Mouse (Mus musculus) spleen, adult 12 weeks (tissue): Measurements from ENCODE around the gene Ctbp2.
"Not testable (repeated sequence)": the region's sequence is repeated elsewhere in the genome, so short reads cannot be mapped to it uniquely, and the experiment has no call there.

Source experiments
- DNase-seq: peaks from one replicate; pipeline ENCODE4 v3.0.0; 2022; ENCODE audit warnings: low spot score

Gene Ctbp2

GRCm38 (mm10) chr7:133120221-133120751 lies 3.9 kb downstream of the Ctbp2 start:
- DNase-seq, result no peak

GRCm38 (mm10) chr7:133117815-133118214 lies 6.3 kb downstream of the Ctbp2 start:
- DNase-seq, result no peak

DNA sequence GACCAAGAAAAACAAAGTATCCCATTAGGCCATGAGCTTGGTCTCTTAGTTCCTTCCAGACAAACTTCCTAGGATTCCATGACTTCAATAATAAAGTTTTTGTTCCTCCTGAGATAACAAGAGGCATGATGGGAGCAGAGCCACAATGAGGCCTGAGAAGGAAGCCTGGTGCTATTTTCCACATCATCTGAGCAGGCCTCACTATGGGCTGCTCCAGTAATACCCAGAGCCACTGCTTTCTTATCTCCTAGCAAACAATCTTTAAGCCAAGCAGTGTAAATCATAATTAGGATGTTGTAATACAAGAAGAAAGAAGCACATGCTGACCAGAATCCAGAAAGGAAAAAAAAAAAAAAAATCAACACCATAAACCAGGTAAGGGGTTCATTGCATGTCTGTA lies 7.6 kb downstream of the Ctbp2 start:
- DNase-seq, result no peak

DNA sequence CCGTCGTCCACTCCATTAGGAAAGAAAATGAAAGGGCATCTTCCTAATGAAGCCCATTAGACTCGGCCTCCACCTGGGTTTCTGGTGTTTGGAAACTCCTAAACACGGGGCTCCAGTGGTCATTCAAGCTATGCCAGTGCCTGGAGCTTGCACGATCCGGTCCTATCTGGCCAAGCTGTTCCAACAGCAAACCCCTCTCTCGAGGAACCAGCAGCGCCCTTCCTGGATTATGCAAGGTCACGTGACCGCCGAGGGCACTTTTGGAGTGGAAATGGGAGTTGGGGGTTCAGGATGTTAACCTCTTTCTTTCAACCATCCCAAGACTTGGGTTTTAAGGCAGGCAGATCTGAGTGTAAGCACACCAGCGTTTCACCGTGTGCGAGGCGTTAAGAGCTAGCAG lies 8.3 kb downstream of the Ctbp2 start:
- DNase-seq, result no peak

GRCm38 (mm10) chr7:133114847-133115470 lies 9.2 kb downstream of the Ctbp2 start:
- no peak for DNase-seq

DNA sequence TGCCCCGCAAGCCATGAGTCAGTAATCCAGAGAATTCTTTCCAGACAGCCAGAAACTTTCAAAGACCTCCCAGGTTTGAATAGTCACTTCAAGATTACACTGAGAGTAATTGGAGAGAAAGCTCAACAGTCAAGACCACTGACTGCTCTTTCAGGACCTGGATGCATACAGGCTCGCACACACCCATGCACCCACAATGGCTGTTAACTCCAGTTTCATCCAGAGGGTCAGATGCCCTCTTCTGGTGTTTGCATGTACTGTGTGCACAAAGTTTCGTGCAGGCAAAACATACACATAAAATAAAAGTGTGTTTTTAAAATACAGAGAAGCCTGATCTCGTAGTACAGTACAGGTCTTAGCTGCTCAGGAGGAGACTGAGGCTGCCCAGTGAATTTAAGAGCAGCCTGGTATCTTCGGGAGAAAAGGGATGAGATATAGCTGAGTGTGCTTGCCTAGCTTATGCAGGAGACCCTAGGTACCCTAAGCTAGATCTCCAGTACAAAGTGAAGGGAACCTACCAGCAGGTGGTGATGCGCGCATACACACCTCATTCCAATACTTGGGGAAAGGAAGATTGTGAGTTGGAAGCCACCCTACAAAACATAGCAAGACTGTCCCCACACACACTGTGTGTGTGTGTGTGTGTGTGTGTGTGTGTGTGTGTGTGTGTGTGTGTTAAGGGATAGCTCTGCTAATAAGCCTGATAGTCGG lies 10.8 kb downstream of the Ctbp2 start:
- no peak for DNase-seq

- no peak for DNase-seq
Observed at GRCm38 (mm10) chr7:133112351-133112831, 11.8 kb downstream of the Ctbp2 start.

DNA sequence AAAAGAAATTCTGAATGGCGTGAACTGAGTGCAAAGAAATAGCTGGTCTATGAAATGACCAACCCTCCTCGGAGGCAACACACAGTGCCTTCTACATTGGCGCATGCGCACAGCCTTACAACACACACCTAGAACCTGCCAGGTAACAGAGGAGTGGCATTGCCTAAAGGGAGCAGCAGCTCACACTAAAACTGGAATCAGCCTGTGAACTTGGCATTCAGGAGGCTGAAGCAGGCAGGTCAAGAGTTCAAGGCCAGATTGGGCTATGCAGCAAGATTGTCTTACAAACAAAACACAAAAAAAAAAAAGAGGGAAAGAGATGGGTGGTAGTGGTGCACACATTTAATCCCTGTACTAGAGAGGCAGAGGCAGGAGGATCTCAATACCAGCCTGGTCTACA lies 14.7 kb downstream of the Ctbp2 start:
- DNase-seq, result no peak

DNA sequence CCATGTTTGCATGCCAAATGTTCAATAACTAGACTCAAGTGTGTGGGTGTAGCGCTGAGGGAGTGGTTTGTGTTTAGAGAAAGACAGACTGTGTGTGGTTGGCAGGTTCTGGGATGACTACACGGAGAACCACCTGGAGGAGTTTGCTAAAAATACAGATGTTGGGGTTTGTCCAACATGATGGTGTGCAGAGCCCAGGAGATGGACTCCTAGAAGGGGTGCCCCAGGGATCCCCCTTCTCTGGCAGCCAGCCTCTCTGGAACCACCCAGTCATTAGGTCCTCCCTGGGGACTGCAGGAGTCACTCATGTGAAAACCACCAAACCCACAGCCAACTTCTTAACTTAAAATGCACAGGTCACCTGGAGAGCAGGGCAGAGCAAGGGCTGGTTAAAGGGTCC lies 15.5 kb downstream of the Ctbp2 start:
- no peak for DNase-seq

- DNase-seq, result no peak
Observed at GRCm38 (mm10) chr7:133102578-133102977, 21.6 kb downstream of the Ctbp2 start.

DNA sequence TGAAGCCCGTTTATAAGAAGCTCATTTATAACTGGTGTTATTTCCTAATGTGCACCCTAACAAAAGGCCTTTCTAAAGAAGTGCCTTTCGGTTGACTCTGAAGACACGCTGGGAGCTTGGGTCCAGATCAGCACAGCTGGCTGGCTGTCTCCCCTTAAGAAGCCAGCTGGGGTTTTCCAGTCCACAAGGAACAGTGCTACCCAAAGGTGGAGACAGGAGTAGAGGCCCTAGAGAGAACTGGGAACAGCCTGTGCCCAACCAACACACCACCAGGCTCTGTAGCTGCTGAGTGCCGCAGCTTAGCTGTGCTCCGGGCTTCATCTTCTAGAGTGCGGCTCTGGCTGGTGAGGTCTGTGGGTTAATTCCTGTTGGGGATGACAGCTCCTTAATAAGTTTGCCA lies 23.1 kb downstream of the Ctbp2 start:
- no peak for DNase-seq

DNA sequence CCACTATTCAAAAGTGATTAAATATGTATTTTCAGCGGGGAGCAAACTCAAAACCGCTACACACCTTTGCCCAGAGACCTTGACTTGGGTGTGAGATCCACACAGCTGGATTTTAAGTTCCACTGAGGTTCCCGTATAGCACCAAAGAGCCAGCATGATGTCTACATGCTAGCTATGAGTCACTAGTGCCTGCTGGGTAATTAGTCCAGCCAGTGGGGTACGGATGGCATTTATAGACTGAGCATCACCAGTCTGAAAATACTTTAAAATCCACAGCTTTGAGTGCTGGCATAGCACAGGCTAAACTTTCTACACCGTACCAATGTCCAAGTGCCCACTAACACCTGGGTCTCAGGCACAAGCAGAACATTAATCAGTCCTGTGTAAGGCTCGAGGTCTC lies 24.0 kb downstream of the Ctbp2 start:
- no peak for DNase-seq

- DNase-seq, result no peak
Observed at GRCm38 (mm10) chr7:133099266-133099665, 24.9 kb downstream of the Ctbp2 start.

DNA sequence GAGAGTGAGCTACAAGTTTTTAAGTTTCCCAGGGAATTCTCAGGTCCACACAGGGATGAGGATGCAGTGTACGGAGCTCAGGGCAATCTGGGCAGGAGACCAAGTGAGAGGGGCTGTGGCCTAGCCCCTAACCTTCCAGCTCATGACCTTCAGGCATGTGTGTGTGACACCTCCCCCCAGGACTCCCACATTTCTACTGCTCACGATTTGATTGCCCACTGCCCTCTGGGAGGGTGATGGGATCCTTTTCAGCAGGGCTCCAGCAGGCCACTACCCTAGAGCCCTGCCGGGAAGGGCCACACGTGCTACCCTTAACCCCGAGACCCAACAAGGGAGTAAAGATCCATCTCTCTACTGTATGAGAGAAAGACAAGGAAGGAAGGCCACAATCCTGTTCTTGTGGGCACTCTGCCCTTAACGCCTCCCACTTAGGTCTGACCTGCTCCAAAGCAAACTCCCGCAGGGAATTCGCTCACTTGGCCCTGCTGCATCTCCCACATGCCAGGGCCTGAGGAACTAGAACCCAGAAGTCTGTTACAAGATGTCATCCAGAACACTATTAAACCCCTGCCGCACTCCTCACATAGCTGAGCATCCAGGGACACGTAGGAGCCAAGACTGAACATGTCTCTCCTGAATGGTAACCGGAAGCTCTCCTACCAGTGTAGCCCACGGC lies 25.9 kb downstream of the Ctbp2 start:
- no peak for DNase-seq

GRCm38 (mm10) chr7:133095610-133096009 lies 28.5 kb downstream of the Ctbp2 start:
- not testable (repeated sequence) for DNase-seq

GRCm38 (mm10) chr7:133094711-133095495 lies 29.3 kb downstream of the Ctbp2 start:
- DNase-seq, result no peak

- no peak for DNase-seq
Observed at GRCm38 (mm10) chr7:133094161-133094560, 30.0 kb downstream of the Ctbp2 start.

GRCm38 (mm10) chr7:133093731-133094130 lies 30.4 kb downstream of the Ctbp2 start:
- no peak for DNase-seq

GRCm38 (mm10) chr7:133090641-133091040 lies 33.5 kb downstream of the Ctbp2 start:
- no peak for DNase-seq

DNA sequence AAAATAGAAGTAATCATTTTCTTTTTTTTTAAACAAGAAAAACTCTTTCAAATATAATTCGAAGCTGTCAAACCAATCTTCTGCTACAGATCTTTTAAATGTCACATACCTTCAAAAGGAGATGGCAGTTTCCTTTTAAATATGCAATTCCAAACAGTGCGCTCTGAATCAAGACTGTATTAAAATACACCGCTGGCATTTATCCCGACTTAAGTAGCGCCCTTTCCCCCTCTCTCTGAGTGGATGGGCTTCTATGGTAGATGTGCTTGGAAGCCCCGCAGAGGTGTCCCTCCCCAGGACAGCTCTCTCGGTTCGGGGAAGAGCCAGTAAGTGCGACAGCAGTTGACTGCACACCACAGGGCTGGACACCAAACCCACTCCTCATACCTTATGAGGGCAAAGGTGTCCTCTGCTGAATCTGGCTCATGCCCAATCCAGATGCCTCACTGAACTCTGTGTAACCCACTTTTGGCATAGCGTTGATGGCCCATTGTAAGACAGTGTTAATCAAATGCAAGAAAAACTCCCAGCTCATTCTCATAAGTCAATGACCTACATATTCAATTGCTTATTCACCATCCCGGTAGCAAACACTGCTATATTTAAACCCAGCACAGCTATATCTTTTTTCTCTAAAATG lies 34.4 kb downstream of the Ctbp2 start:
- no peak for DNase-seq

DNA sequence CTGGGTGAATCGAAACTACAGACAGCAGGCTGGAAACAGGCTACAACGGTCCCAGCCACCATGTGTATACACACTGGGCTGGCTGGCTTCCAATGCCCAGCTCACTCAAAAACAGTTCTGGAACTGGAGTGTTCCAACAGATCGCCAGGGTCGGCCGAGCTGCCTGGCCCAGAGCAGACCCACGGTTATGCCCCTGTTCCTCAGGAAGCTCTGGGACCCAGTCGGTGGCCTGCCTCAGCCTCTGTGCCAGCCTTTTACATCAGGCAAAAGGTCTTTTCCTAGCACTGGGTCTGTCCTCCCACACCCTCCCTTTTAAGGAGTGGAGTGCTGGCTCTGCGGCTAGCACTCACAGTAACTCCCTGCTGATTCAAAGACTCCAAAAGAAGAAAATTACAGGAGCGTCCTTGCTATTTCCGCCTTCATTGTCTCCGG lies 35.3 kb downstream of the Ctbp2 start:
- DNase-seq, result no peak

- no peak for DNase-seq
Observed at GRCm38 (mm10) chr7:133088411-133088810, 35.7 kb downstream of the Ctbp2 start.
